Mouse (Mus musculus): ENCODE data around the gene Pygo1. TPM values are rescaled to one million over a fixed set of nuclear protein-coding genes. Genes with fewer than 3 reads are reported as not detected.

Pygo1 gene
- total RNA-seq, 1 experiment from 2014 or later: 3.4 TPM

DNA sequence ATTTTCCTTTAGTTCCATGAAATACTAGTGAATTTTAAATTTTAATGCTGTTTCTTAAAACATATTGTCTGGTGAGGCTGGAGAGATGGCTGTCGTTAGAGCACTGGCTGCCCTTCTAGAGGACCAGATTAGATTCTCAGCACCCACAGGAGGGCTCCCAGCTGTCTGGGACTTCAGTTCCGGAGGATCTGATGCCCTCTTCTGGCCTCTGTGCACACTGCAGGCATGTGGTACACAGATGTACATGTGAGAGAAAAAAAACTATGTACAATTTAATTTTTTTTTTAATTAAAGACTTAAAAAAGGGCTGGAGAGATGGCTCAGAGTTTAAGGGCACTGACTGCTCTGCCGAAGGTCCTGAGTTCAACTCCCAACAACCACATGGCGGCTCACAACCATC, 9.9 kb downstream of the Pygo1 start:
- DNase-seq: no peak

GRCm38 (mm10) chr9:72936301-72936700, 10.9 kb downstream of the Pygo1 start:
- peak; percentile 15 for DNase-seq

GRCm38 (mm10) chr9:72943424-72943823, 18.0 kb downstream of the Pygo1 start:
- no peak for DNase-seq

DNA sequence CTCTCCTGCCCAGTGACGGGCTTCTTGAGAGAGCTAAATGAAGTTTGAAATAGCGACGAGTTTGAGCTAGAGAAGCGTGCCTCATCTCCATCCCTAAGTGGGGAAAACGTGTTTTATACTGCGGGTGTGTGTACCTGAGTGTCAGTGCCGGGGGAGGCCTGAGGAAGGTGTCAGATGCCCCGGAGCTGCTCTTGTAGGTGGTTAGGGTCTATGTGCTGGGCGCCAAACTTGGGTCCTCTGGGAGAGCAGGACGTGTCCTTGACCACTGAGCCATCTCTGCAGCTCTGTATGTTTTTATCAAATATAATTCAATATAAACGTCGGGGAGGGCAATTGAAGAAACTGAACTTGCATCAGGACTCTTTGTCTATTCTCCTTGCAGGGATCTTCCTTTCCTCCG, 18.8 kb downstream of the Pygo1 start:
- DNase-seq: no peak

DNA sequence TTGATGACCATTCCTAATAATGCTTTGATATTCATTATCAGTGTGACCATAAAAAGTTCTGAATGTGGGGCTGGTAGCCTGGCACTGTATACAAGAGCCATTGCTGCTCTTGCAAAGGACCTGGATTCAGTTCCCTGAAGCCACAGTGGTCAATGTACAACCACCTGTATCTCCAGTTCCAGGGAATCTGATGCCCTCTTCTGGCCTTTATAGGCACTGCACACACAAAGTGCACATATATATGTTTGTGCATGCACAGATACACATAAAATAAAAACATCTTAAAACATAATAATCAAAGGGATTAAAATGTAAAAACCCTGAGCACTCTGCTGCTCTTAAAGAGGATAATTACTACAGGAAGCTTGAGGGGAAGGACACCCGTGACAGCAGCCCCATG, 21.6 kb downstream of the Pygo1 start:
- no peak for DNase-seq

GRCm38 (mm10) chr9:72949572-72949971, 24.1 kb downstream of the Pygo1 start:
- DNase-seq: no peak

- peak; percentile 55 for DNase-seq
Measured at GRCm38 (mm10) chr9:72954746-72955145, 29.3 kb downstream of the Pygo1 start.

GRCm38 (mm10) chr9:72955546-72955945, 30.1 kb downstream of the Pygo1 start:
- peak; percentile 70 for DNase-seq

DNA sequence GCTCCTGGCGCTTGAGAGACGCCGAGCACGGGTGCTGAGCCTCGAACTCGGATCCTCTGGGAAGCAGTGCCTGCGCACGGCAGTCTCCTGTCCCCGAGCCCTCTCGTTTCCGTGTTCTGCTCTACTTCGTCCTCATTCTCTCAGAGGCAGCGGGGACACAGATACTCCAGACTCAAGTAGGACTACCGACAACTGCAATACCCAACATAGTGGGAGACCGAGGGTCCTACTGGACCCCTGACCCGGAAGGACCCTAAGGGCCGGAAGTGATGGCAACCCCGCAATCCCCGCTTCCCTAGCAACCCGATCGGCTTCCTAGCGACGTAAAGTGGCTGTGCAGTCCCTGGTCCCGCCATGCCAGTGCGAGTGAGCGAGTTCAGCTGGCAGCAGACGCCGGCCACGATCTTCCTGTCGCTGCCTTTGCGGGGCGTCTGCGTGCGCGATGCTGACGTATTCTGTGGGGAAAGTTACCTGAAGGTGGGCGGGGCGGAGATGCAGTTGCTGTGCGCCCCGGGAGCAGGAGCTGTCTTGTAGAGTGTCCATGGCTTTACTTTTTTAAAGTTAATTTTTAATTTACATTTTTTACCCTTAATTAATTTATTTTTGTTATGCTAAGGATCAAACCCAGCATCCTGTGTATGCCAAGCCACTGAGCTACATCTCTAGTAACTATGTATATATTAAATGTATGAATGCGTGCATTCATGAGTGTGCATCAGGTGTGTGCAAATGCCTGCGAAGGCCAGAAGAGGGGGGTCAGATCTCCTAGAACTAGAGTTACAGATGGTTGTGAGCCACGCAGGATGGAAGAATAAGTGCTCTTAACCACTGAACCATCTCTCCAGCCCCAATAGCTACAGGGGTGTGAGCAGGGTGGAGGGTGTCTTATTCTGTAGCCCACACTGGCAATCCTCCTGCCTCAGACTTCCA, 33.3 kb downstream of the Pygo1 start, which contains the start of the genes Dyx1c1 and Gm44503:
Dyx1c1 (plus strand) TSS at position 265 of the 930 bp plus-strand sequence.
Gm44503 (plus strand) TSS at position 332 of the 930 bp plus-strand sequence.
- DNase-seq: peak; percentile 92

DNA sequence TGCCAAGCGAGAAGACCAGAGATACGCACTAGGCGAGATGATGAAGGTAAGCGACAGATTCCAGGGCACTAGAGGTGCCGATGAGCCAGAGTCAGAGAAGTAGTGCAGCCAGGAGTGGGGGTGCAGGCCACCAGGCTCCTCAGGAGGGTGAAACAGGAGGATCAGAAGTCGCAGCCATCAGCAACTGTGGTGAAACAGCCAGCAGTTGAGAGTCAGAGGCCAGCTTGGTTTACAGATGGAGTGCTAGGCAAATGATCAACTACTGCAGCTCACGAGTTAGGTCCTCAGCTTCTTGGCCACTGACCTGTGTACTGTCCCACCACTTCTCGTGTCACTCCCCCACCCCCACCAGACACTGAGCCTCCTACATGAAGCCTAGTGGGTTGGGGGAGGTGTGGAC, 35.9 kb downstream of the Pygo1 start:
- no peak for DNase-seq

DNA sequence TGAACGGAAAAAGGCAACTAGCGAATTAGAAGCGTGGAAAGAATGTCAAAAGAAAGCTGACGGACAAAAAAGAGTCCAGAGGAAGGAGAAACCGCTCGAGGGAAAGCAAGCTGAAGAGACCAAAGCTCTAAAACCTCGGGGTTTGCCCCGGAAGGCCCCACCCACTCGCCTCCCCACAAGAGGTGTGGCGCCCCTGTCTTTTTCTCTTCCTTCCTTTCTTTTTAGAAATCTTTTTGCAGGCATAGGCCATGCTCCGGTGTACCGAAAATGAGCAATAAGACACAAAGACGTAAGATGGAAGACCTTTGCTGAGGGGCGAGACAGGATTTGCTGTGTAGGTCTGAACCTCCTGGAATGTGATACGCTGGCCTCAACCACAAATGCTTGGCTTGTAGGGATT, 36.5 kb downstream of the Pygo1 start:
- no peak for DNase-seq

DNA sequence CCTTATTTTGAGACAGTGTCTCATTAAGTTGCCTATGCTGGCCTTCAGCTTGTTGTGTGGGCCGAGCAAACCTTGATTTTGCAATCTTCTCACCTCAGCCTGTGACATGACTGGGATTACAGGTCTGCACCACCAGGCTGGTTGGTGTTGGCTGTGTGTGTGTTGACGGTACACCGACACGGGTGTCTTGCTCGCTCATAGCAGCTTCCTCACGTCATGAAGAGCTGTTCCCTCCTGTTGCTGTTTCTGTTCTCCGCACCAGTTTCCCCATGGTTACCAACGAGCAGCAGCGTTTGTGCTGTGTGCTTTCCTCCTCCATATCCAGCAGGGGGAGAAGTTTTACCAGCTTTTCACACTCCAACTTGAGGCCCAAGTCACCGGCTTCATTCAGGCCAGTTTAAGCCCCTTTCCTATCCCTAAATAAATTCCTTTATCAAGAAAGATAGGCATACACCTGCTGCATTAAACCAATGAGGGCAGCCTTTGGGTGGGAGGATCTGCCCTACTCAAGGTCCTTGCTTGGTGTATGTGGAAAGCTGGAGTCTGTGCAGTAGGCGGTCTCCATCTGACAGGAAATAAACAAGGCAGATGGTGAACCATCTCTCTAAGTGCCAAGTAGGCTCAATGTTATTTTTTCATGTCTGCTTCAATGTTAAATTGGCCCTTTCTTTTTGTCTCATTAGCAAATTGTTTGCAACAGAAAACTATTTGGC, 43.1 kb downstream of the Pygo1 start:
- DNase-seq: peak; percentile 65

DNA sequence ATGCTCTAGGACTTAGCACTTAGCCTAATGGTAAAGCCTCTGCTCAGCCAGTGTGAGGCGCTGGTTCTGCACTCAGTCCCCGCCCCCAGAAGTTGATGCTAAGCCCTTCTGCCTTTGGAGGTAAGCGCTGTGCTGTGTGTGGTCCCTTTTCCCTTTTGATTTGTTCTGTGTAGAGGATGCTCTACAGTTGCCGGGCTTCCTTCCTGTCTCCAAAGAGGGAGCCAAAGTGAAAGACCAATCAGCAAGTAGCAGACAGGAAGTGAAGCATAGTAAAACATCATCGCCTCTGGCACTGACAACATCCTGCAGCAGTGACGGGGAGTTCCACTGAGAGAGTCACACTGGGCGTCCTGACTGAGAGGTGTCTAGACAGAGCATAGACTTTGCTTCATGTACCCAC, 44.4 kb downstream of the Pygo1 start:
- peak; percentile 36 for DNase-seq

DNA sequence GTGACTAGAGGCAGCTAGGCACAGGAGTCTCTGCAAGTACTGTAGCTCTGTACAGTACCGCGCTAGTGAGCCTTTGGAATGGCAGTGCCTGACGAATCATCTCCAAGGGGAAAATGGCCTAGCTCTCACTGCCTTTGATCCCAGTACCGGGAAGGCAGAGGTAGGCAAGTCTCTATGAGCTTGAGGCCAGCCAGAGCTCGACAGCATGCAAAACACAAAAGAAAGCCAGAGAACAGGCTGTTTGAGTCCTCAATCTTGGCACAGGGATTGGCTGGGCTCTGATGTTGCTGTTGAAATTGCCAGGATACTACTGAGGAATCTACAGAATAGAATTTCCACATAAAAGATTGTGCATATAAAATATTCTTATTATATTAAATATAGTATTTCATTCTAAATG, 47.0 kb downstream of the Pygo1 start:
- DNase-seq: no peak

- no peak for DNase-seq
Measured at GRCm38 (mm10) chr9:72972984-72973383, 47.5 kb downstream of the Pygo1 start.

DNA sequence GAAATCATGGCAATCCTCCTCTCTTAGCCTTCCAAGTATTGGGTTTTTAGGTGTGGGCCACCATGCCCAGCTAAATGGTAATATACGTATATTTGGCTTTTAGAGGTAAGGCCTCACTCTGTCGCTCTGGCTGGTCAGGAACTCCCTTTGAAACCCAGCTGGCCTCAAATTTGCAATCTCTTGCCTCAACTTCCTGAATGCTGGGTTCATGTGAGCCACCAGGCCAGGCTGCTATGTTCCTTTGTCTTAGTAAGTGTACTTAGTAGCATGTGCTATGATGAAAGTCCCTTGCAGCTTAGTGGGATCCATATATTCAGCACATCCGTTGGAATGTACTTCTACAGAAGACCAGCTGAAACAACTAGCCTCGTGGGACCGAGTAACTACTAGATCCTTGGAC, 49.3 kb downstream of the Pygo1 start:
- DNase-seq: no peak

GRCm38 (mm10) chr9:72975242-72975641, 49.8 kb downstream of the Pygo1 start:
- DNase-seq: no peak

- DNase-seq: no peak
Measured at GRCm38 (mm10) chr9:72983066-72983465, 57.6 kb downstream of the Pygo1 start.

- DNase-seq: peak; percentile 98
Measured at GRCm38 (mm10) chr9:72985250-72986220, 60.1 kb downstream of the Pygo1 start, which contains the start of the genes Ccpg1os and Ccpg1. Gene Ccpg1os, minus strand, starts transcription at chr9:72985382. Gene Ccpg1, plus strand, starts transcription at chr9:72985429.

- no peak for DNase-seq
Measured at GRCm38 (mm10) chr9:72987703-72988102, 62.3 kb downstream of the Pygo1 start.

DNA sequence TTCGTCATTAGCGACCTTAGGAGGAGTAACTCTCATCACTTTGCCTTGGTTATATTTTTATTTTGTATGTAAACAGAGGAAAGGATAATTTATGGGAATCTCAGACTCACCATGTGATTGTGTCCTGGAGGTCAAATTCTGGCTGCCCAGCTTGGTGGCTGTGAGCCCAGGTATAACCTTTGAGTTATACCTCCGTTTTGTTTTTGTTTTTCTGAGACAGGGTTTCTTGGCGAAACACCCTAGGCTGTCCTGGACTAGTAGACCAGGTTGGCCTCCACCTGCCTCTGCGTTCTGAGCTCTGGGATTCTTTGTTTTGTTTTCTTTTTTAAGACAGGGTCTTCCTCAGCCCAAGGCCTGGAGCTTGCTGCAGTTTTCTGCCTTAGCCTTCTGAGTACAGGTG, 63.3 kb downstream of the Pygo1 start:
- DNase-seq: no peak

DNA sequence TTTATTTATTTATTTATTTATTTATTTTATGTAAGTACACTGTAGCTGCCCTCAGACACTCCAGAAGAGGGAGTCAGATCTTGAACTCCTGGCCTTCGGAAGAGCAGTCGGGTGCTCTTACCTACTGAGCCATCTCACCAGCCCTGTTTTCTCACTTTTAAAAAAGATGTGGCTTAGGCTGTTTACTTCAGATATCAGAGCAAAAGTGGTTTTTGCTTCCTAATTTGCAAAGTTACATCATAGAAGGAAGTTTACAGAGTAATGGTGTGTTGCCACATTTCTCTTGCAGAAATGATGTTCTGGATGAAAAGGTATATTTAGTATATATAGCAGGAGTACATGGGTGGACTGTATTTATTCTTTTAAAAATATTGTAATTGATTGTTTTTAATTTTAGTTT, 66.0 kb downstream of the Pygo1 start:
- DNase-seq: no peak

All from adrenal gland, postnatal 14 days (tissue).